10 mouse cellular contexts compared by ENCODE assay signal in genomic region chr5:118502991-118503390, GRCm38 (mm10). TPM values are rescaled to one million over a fixed set of nuclear protein-coding genes. Genes with fewer than 3 reads are reported as not detected.
A peak's percentile ranks its signal among the peaks of the same experiment; 100 is the strongest.
DNase-seq lines count a peak whose midpoint lies in the region; ATAC-seq and TF ChIP-seq lines count a peak whose summit lies in the region.
"Had no signal": no experiment of that assay in that cellular context is flagged by ENCODE, and none has a peak within 500 bp of the region (broad histone marks: within the 10 kb centered on the region; RNA-seq: fewer than 3 reads in every experiment).

No protein-coding gene starts in this region.

- DNase-seq in cerebellum, adult 18-20 months, result peak; percentile 4 to 9
- no peak for DNase-seq in intestine, embryonic 14.5 days (ENCODE audit: low spot score)
- DNase-seq in right cerebral cortex, postnatal 14 days, result peak; percentile 30
- no peak for DNase-seq in right cerebral cortex, postnatal 36 days (ENCODE audit: low spot score in 2 of 2)
- DNase-seq in stomach, postnatal 0 days (ENCODE audit: low spot score), result no peak
- no peak for DNase-seq in thymus, adult 2 months

- no peak overlapping the region for H3K4me3 ChIP-seq in intestine, embryonic 14.5 days (ENCODE audit: low read depth, low read length)
- no peak overlapping the region for H3K4me3 ChIP-seq in intestine, embryonic 16.5 days (ENCODE audit: low read length)
- no peak overlapping the region for H3K4me3 ChIP-seq in stomach, postnatal 0 days (ENCODE audit: low read depth, low read length)
- H3K4me3 ChIP-seq in thymus, adult 2 months (ENCODE audit: control insufficient read depth, insufficient read depth, low read length), result no peak overlapping the region
- H3K4me3 ChIP-seq: embryonic facial prominence, embryonic 13.5 days; limb, embryonic 12.5 days had no signal

- no peaks in the 10 kb centered on the region for H3K36me3 ChIP-seq in intestine, embryonic 14.5 days (ENCODE audit: control insufficient read depth, insufficient read depth, low read length)
- H3K36me3 ChIP-seq in intestine, embryonic 16.5 days (ENCODE audit: control insufficient read depth, insufficient read depth, low read length), result no peaks in the 10 kb centered on the region
- H3K36me3 ChIP-seq in stomach, postnatal 0 days (ENCODE audit: control insufficient read depth, insufficient read depth, low read length), result no peaks in the 10 kb centered on the region
- H3K36me3 ChIP-seq in thymus, adult 2 months (ENCODE audit: control insufficient read depth, insufficient read depth, low read length), result no peaks in the 10 kb centered on the region
- H3K36me3 ChIP-seq: embryonic facial prominence, embryonic 13.5 days; limb, embryonic 12.5 days had no signal

- ATAC-seq in cerebellum, adult (ENCODE audit: insufficient number of reproducible peaks, low FRiP score, low TSS enrichment), result no peak
- no peak for ATAC-seq in intestine, embryonic 14.5 days (replicated peaks; ENCODE audit: low FRiP score, low TSS enrichment, low read depth)
- ATAC-seq in intestine, embryonic 16.5 days, result no peak
- ATAC-seq in stomach, postnatal 0 days (ENCODE audit: low FRiP score, low TSS enrichment), result no peak

- no peak for TF ChIP-seq EP300 in stomach, postnatal 0 days (optimal IDR thresholded peaks at IDR 0.05)

- TF ChIP-seq POLR2A in thymus, adult 2 months (IDR thresholded peaks at IDR 0.05; ENCODE audit: control insufficient read depth, extremely low read depth, insufficient read depth, low read length, poor library complexity), result no peak

- H3K9me3 ChIP-seq in intestine, embryonic 14.5 days (ENCODE audit: control insufficient read depth, low read length), result no peaks in the 10 kb centered on the region
- H3K9me3 ChIP-seq in intestine, embryonic 16.5 days (ENCODE audit: control insufficient read depth, low read length), result no peaks in the 10 kb centered on the region
- H3K9me3 ChIP-seq in stomach, postnatal 0 days (ENCODE audit: control insufficient read depth, low read length), result no peaks in the 10 kb centered on the region
- H3K9me3 ChIP-seq: embryonic facial prominence, embryonic 13.5 days; limb, embryonic 12.5 days had no signal

- H3K9ac ChIP-seq in intestine, embryonic 14.5 days (ENCODE audit: low read length), result no peak overlapping the region
- no peak overlapping the region for H3K9ac ChIP-seq in intestine, embryonic 16.5 days (ENCODE audit: low read depth, low read length)
- H3K9ac ChIP-seq in stomach, postnatal 0 days (ENCODE audit: low read length), result peak overlapping the region; percentile 27; the same call in 1 of the 2 replicates
- H3K9ac ChIP-seq: embryonic facial prominence, embryonic 13.5 days; limb, embryonic 12.5 days had no signal

- H3K4me2 ChIP-seq in intestine, embryonic 14.5 days (ENCODE audit: low read length), result no peak overlapping the region
- H3K4me2 ChIP-seq in intestine, embryonic 16.5 days (ENCODE audit: low read depth, low read length), result no peak overlapping the region
- H3K4me2 ChIP-seq in stomach, postnatal 0 days (replicated peaks; ENCODE audit: low read depth), result no peak overlapping the region
- H3K4me2 ChIP-seq: embryonic facial prominence, embryonic 13.5 days; limb, embryonic 12.5 days had no signal

- 47% methylated on average over 15 of the region's 15 CpGs for WGBS in intestine, embryonic 14.5 days
- 50% methylated on average over 15 of the region's 15 CpGs for WGBS in intestine, embryonic 16.5 days
- WGBS in stomach, postnatal 0 days, result 40% methylated on average over 15 of the region's 15 CpGs
- 94% methylated on average over 15 of the region's 15 CpGs for WGBS in thymus, adult 2 months

- H3K4me1 ChIP-seq in intestine, embryonic 14.5 days (replicated peaks; ENCODE audit: control insufficient read depth, insufficient read depth, low read length), result 0 out of 2 replicates have a peak, but pooled peaks cover 3% of the 10 kb centered on the region
- H3K4me1 ChIP-seq in intestine, embryonic 16.5 days (ENCODE audit: control insufficient read depth, insufficient read depth, low read length), result peaks cover 3% of the 10 kb centered on the region; the same call in 1 of the 2 replicates
- no peaks in the 10 kb centered on the region for H3K4me1 ChIP-seq in stomach, postnatal 0 days (replicated peaks; ENCODE audit: control insufficient read depth, insufficient read depth)
- H3K4me1 ChIP-seq in thymus, adult 2 months (replicated peaks; ENCODE audit: control insufficient read depth, insufficient read depth, low read length), result no peaks in the 10 kb centered on the region

- TF ChIP-seq CTCF in stomach, postnatal 0 days (IDR thresholded peaks at IDR 0.05; ENCODE audit: low read depth), result no peak
- TF ChIP-seq CTCF in thymus, adult 2 months (IDR thresholded peaks at IDR 0.05; ENCODE audit: borderline replicate concordance, control insufficient read depth, extremely low read depth, insufficient read depth, low read length, poor library complexity), result no peak

- no peaks in the 10 kb centered on the region for H3K27me3 ChIP-seq in intestine, embryonic 14.5 days (replicated peaks; ENCODE audit: control insufficient read depth, insufficient read depth, low read length)
- no peaks in the 10 kb centered on the region for H3K27me3 ChIP-seq in intestine, embryonic 16.5 days (replicated peaks; ENCODE audit: control insufficient read depth, insufficient read depth, low read length)
- no peaks in the 10 kb centered on the region for H3K27me3 ChIP-seq in stomach, postnatal 0 days (ENCODE audit: control insufficient read depth, insufficient read depth, low read length)
- no peaks in the 10 kb centered on the region; the same call in 1 of the 2 replicates for H3K27me3 ChIP-seq in thymus, adult 2 months (ENCODE audit: control insufficient read depth, insufficient read depth, low read length)
- H3K27me3 ChIP-seq: embryonic facial prominence, embryonic 13.5 days; limb, embryonic 12.5 days had no signal

- peak overlapping the region; percentile 22; the same call in 1 of the 2 replicates for H3K27ac ChIP-seq in intestine, embryonic 14.5 days (ENCODE audit: low read depth)
- H3K27ac ChIP-seq in intestine, embryonic 16.5 days (ENCODE audit: low read length), result no peak overlapping the region
- no peak overlapping the region for H3K27ac ChIP-seq in stomach, postnatal 0 days (replicated peaks)
- no peak overlapping the region for H3K27ac ChIP-seq in thymus, adult 2 months (ENCODE audit: control insufficient read depth, insufficient read depth, low read length)
- H3K27ac ChIP-seq: embryonic facial prominence, embryonic 13.5 days; limb, embryonic 12.5 days had no signal

RNA-seq across cellular contexts. Expression of gene Med13l, which starts 57.5 kb away (rescaled TPM):
- 14.4 and 14.9 TPM in 2 replicates for polyA plus RNA-seq in intestine, embryonic 14.5 days (2014; fragmentation: Nextera tagmentation; extraction: Ambion mirVana)
- 6.4 and 6.6 TPM in 2 replicates for polyA plus RNA-seq in intestine, embryonic 16.5 days (2015; fragmentation: Nextera tagmentation; extraction: Ambion mirVana)
- polyA plus RNA-seq in stomach, postnatal 0 days (2015; fragmentation: Nextera tagmentation; extraction: Ambion mirVana), result 5.1 and 5.4 TPM in 2 replicates
- polyA plus RNA-seq in thymus, adult 2 months (2012; rRNA removed), result 42.8 and 58.3 TPM in 2 replicates

Comparison
In these comparisons a context has a peak if more than half of its experiments do, and no peak if none do; other contexts are left out.
1. DNase-seq: peak in cerebellum, adult 18-20 months (2 of 2) and right cerebral cortex, postnatal 14 days (single experiment); none in intestine, embryonic 14.5 days (single experiment), right cerebral cortex, postnatal 36 days (0 of 2), stomach, postnatal 0 days (single experiment) and thymus, adult 2 months (single experiment).